Mouse (Mus musculus) CH12.LX (cell line): ENCODE measurements around the gene Plcxd2. TPM values are rescaled to one million over a fixed set of nuclear protein-coding genes. Genes with fewer than 3 reads are reported as not detected.

Experiments used
- DNase-seq: peaks from one replicate; pipeline ENCODE4 v3.0.0-alpha.2; 2013; ENCODE audit errors: extremely low read depth
- H3K27ac ChIP-seq: 2 replicates; pipeline ENCODE4 v1.5.1; 2012; ENCODE audit warnings: low read depth, mild to moderate bottlenecking, control low read depth, moderate library complexity; ENCODE audit not compliant: insufficient read depth
- H3K27me3 ChIP-seq: replicated peaks from 2 replicates; pipeline ENCODE3; 2012; ENCODE audit warnings: inconsistent platforms
- H3K36me3 ChIP-seq, 2 experiments: replicated peaks in 1 of 2; 2 replicates each; pipeline versions ENCODE3 to v1.6.1; 2012; ENCODE audit warnings: inconsistent platforms in 1 of 2, low read length in 1 of 2, mild to moderate bottlenecking in 1 of 2, mixed read lengths in 1 of 2, moderate library complexity in 1 of 2; ENCODE audit not compliant: control insufficient read depth in 1 of 2, insufficient read depth in 1 of 2
- H3K4me1 ChIP-seq, 2 experiments: 2 replicates each; pipeline ENCODE4 v1.6.1; 2012; ENCODE audit warnings: inconsistent platforms in 1 of 2, moderate library complexity in 1 of 2; ENCODE audit not compliant: insufficient read depth in 2 of 2, control insufficient read depth in 1 of 2
- H3K4me2 ChIP-seq: 2 replicates; pipeline ENCODE4 v1.6.1; 2012; ENCODE audit warnings: low read depth, mild to moderate bottlenecking, control low read depth; ENCODE audit not compliant: poor library complexity, insufficient read depth, severe bottlenecking
- H3K4me3 ChIP-seq, 3 experiments: fragments of 150-350 bp in 1 of 3; sonication (generic) in 1 of 3; replicated peaks in 1 of 3; 2 replicates each; pipeline versions ENCODE3 to v1.5.1; 2011 to 2012; ENCODE audit warnings: low read depth in 2 of 3, low read length in 2 of 3, mild to moderate bottlenecking in 2 of 3, moderate library complexity in 2 of 3, control low read depth in 1 of 3, improper control_type of control experiment in 1 of 3, inconsistent platforms in 1 of 3, mixed read lengths in 1 of 3; ENCODE audit not compliant: poor library complexity in 1 of 3
- H3K79me2 ChIP-seq: replicated peaks from 2 replicates; pipeline ENCODE4 v1.6.1; 2012; ENCODE audit warnings: mild to moderate bottlenecking, moderate library complexity; ENCODE audit not compliant: control insufficient read depth, poor library complexity, insufficient read depth, severe bottlenecking; ENCODE audit errors: extremely low read depth
- H3K9ac ChIP-seq: 2 replicates; pipeline ENCODE4 v1.6.1; 2012; ENCODE audit warnings: low read depth, mild to moderate bottlenecking, control low read depth, moderate library complexity; ENCODE audit not compliant: insufficient read depth
- H3K9me3 ChIP-seq: replicated peaks from 2 replicates; pipeline ENCODE3; 2012; ENCODE audit warnings: low read length, inconsistent platforms, mixed read lengths
- E2F4 ChIP-seq: IDR thresholded peaks from 2 replicates; pipeline ENCODE4 v1.6.1; 2011; ENCODE audit warnings: low read depth, low read length, improper control_type of control experiment; ENCODE audit not compliant: insufficient replicate concordance
- EP300 ChIP-seq: IDR thresholded peaks from 2 replicates; pipeline ENCODE4 v1.6.1; 2011; ENCODE audit warnings: low read length, improper control_type of control experiment
- ETS1 ChIP-seq: conservative IDR thresholded peaks from 2 replicates; pipeline ENCODE4 v1.6.1; 2012; ENCODE audit warnings: low read depth, mild to moderate bottlenecking, inconsistent platforms, low read length, improper control_type of control experiment, moderate library complexity
- HCFC1 ChIP-seq: IDR thresholded peaks from 2 replicates; pipeline ENCODE4 v1.6.1; 2012; ENCODE audit warnings: low read depth, mild to moderate bottlenecking, inconsistent platforms, low read length, improper control_type of control experiment
- JUN ChIP-seq: IDR thresholded peaks from 2 replicates; pipeline ENCODE4 v1.6.1; 2011; ENCODE audit warnings: low read depth, mild to moderate bottlenecking, low read length, improper control_type of control experiment, moderate library complexity; ENCODE audit not compliant: insufficient read depth
- MAX ChIP-seq: IDR thresholded peaks from 2 replicates; pipeline ENCODE4 v1.6.1; 2011; ENCODE audit warnings: low read length, improper control_type of control experiment
- MEF2A ChIP-seq: IDR thresholded peaks from 2 replicates; pipeline ENCODE4 v1.6.1; 2014; ENCODE audit warnings: low read depth, mild to moderate bottlenecking, inconsistent platforms, low read length, improper control_type of control experiment, borderline replicate concordance
- MXI1 ChIP-seq: IDR thresholded peaks from 2 replicates; pipeline ENCODE4 v1.6.1; 2011; ENCODE audit warnings: mild to moderate bottlenecking, low read depth, low read length, improper control_type of control experiment
- NELFE ChIP-seq: IDR thresholded peaks from 2 replicates; pipeline ENCODE4 v1.6.1; 2011; ENCODE audit warnings: low read depth, low read length, improper control_type of control experiment
- PAX5 ChIP-seq: IDR thresholded peaks from 2 replicates; pipeline ENCODE4 v1.6.1; 2012; ENCODE audit warnings: low read length, inconsistent platforms, mixed read lengths
- RAD21 ChIP-seq: IDR thresholded peaks from 2 replicates; pipeline ENCODE4 v1.6.1; 2011; ENCODE audit warnings: low read depth, mild to moderate bottlenecking, low read length, improper control_type of control experiment, moderate library complexity
- RCOR1 ChIP-seq: conservative IDR thresholded peaks from 2 replicates; pipeline ENCODE4 v1.6.1; 2012; ENCODE audit warnings: low read depth, mild to moderate bottlenecking, inconsistent platforms, low read length, improper control_type of control experiment
- SMC3 ChIP-seq: IDR thresholded peaks from 2 replicates; pipeline ENCODE4 v1.6.1; 2011; ENCODE audit warnings: low read depth, low read length, improper control_type of control experiment
- TBP ChIP-seq: conservative IDR thresholded peaks from 2 replicates; pipeline ENCODE4 v1.6.1; 2011; ENCODE audit warnings: low read depth, low read length, improper control_type of control experiment
- USF1 ChIP-seq: IDR thresholded peaks from 2 replicates; pipeline ENCODE4 v1.6.1; 2014; ENCODE audit warnings: low read depth, mild to moderate bottlenecking, inconsistent platforms, low read length, improper control_type of control experiment
- USF2 ChIP-seq: conservative IDR thresholded peaks from 2 replicates; pipeline ENCODE4 v1.6.1; 2011; ENCODE audit warnings: low read depth, low read length, improper control_type of control experiment
- ZKSCAN1 ChIP-seq: IDR thresholded peaks from 2 replicates; pipeline ENCODE4 v1.6.1; 2012; ENCODE audit warnings: low read depth, inconsistent platforms, low read length, improper control_type of control experiment, borderline replicate concordance
- ZMIZ1 ChIP-seq: IDR thresholded peaks from 2 replicates; pipeline ENCODE4 v1.6.1; 2012; ENCODE audit warnings: low read depth, mild to moderate bottlenecking, inconsistent platforms, low read length, improper control_type of control experiment
- ZNF384 ChIP-seq: IDR thresholded peaks from 2 replicates; pipeline ENCODE4 v1.6.1; 2012; ENCODE audit warnings: low read depth, low read length, improper control_type of control experiment, inconsistent platforms
- dilution Hi-C: fragments of 300-500 bp; cut with MboI; formaldehyde crosslinking; loops from 2 replicates; pipeline ENCODE4 v1.14.3; 2020; ENCODE audit warnings: low sequenced_read_pairs; ENCODE audit not compliant: extremely low pct_unique_long_range_greater_than_20kb, extremely low pct_ligation_motif_present
- in situ Hi-C: fragments of 300-500 bp; cut with MboI; formaldehyde crosslinking; loops from 3 replicates; pipeline ENCODE4 v1.14.3; 2019; ENCODE audit warnings: low sequenced_read_pairs, low pct_ligation_motif_present, low pct_unique_long_range_greater_than_20kb, mixed read lengths
- polyA plus RNA-seq: library from polyadenylated mRNA; unstranded; fragments of >175 nt; gene quantifications from 2 replicates; pipeline ENCODE4 v1.2.1, GENCODE M21; 2012; ENCODE audit warnings: low read depth; ENCODE audit not compliant: insufficient read length
- total RNA-seq, 2 experiments: library from RNA; depleted of rRNA; stranded (reverse); fragments of 300-350 nt in 1 of 2; fragments of >200 nt in 1 of 2; gene quantifications; 2 replicates each; pipeline ENCODE4 v1.2.3; 2012 to 2014

Gene Plcxd2
- total and polyA plus RNA-seq, 3 experiments: not detected

DNA sequence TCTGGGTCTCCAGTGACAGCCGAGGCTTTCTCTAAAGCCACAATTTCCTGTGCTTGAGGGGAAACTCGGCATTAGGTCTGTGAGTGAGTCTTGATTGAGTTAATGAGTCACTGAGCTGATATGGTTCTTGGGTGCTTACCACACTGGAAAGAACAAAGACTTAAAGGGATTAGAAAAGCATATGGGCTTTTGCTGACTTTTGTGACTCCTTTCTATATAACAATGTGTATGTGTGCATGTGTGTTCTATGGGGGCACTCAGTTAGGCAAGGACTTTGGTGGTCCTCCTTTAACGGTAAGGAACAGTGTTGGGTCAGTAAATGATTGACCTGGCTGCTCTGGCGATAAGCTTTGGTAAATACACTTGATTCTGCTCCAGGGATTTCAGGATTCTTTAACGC, 57.5 kb downstream of the Plcxd2 start:
- dilution Hi-C loops: no loop called here
- no peak overlapping the region for H3K27ac ChIP-seq
- no peaks in the 10 kb centered on the region for H3K36me3 ChIP-seq
- TF ChIP-seq NELFE (no peak), E2F4 (no peak), MXI1 (no peak), MEF2A (no peak), HCFC1 (no peak), USF1 (no peak)
- no peak overlapping the region for H3K9ac ChIP-seq
- in situ Hi-C loops: no loop called here
- no peaks in the 10 kb centered on the region for H3K9me3 ChIP-seq
- no peaks in the 10 kb centered on the region for H3K27me3 ChIP-seq
- DNase-seq: no peak
- H3K4me2 ChIP-seq: no peak overlapping the region
- no peaks in the 10 kb centered on the region for H3K79me2 ChIP-seq
- H3K4me3 ChIP-seq: no peak overlapping the region
- H3K4me1 ChIP-seq: peaks cover 3 to 24% of the 10 kb centered on the region in 2 experiments; a peak in 2 of 4 replicates

DNA sequence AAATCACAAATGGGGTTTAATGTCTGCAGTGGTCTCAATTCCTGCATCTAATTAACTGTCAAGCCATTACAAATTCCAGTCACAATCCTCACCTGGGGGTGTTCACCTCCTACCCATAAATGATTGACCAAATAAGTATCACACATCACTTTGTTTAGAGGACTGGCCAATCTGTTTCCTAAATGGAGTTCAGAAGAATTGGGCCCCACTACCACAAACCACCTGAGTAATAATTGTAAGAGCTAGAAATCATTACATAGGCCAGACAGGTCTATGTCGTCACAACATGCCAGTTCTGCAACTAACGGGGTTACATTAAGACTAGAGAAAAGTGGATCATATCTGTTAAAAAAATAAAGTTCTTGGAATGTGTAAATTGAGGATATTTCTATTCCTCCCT, 58.0 kb downstream of the Plcxd2 start:
- Histone ChIP-seq H3K4me3 (no peak overlapping the region), H3K4me1 (peaks cover 3 to 23% of the 10 kb centered on the region in 2 experiments; a peak in 2 of 4 replicates), H3K27me3 (no peaks in the 10 kb centered on the region), H3K4me2 (no peak overlapping the region), H3K27ac (no peak overlapping the region), H3K9ac (no peak overlapping the region), H3K9me3 (no peaks in the 10 kb centered on the region), H3K36me3 (no peaks in the 10 kb centered on the region), H3K79me2 (no peaks in the 10 kb centered on the region)
- dilution Hi-C loops: no loop called here
- no peak for DNase-seq
- TF ChIP-seq PAX5 (no peak), RCOR1 (no peak), ETS1 (no peak), USF2 (no peak), HCFC1 (no peak), TBP (no peak), JUN (no peak), RAD21 (no peak), E2F4 (no peak), EP300 (no peak), ZMIZ1 (no peak), ZKSCAN1 (no peak), ZNF384 (no peak), MAX (no peak), SMC3 (no peak)
- in situ Hi-C loops: no loop called here
